ENCODE assay signal across 25 mouse cellular contexts in genomic region chr16:5036649-5037234, GRCm38 (mm10). TPM values are rescaled to one million over a fixed set of nuclear protein-coding genes. Genes with fewer than 3 reads are reported as not detected.
A peak's percentile ranks its signal among the peaks of the same experiment; 100 is the strongest.
DNase-seq lines count a peak whose midpoint lies in the region; ATAC-seq and TF ChIP-seq lines count a peak whose summit lies in the region.
"Had no signal": no experiment of that assay in that cellular context is flagged by ENCODE, and none has a peak within 500 bp of the region (broad histone marks: within the 10 kb centered on the region; RNA-seq: fewer than 3 reads in every experiment).

No protein-coding gene starts in this region.

- no peak overlapping the region for H3K4me2 ChIP-seq in heart, embryonic 12.5 days
- H3K4me2 ChIP-seq in kidney, postnatal 0 days (ENCODE audit: low read length): no peak overlapping the region
- no peak overlapping the region for H3K4me2 ChIP-seq in CH12.LX (ENCODE audit: insufficient read depth, low read depth, poor library complexity, severe bottlenecking)
- H3K4me2 ChIP-seq in forebrain, postnatal 0 days (ENCODE audit: low read depth): no peak overlapping the region
- H3K4me2 ChIP-seq: kidney, embryonic 15.5 days; liver, embryonic 11.5 days; lung, embryonic 14.5 days; midbrain, embryonic 13.5 days; neural tube, embryonic 12.5 days had no signal

- no peaks in the 10 kb centered on the region for H3K4me1 ChIP-seq in heart, embryonic 12.5 days (replicated peaks)
- H3K4me1 ChIP-seq in kidney, postnatal 0 days (replicated peaks; ENCODE audit: insufficient read depth, low read length): no peaks in the 10 kb centered on the region
- peaks cover 0 to 28% of the 10 kb centered on the region in 2 experiments; a peak in 2 of 4 replicates for H3K4me1 ChIP-seq in CH12.LX (ENCODE audit: control insufficient read depth in 1 of 2, insufficient read depth in 2 of 2)
- H3K4me1 ChIP-seq in forebrain, postnatal 0 days (ENCODE audit: insufficient read depth): no peaks in the 10 kb centered on the region
- H3K4me1 ChIP-seq: kidney, embryonic 15.5 days; midbrain, embryonic 13.5 days; neural tube, embryonic 12.5 days had no signal

- dilution Hi-C loops in CH12.LX (cut with MboI; ENCODE audit: extremely low pct_ligation_motif_present, extremely low pct_unique_long_range_greater_than_20kb, low sequenced_read_pairs): no loop called here

- H3K36me3 ChIP-seq in heart, embryonic 12.5 days: peaks cover 95% of the 10 kb centered on the region
- H3K36me3 ChIP-seq in kidney, postnatal 0 days (ENCODE audit: insufficient read depth, low read length): peaks cover 76% of the 10 kb centered on the region
- peaks cover 86 to 97% of the 10 kb centered on the region in 2 experiments for H3K36me3 ChIP-seq in CH12.LX (replicated peaks in 1 of 2; ENCODE audit: control insufficient read depth in 1 of 2, insufficient read depth in 1 of 2, low read length in 1 of 2)
- H3K36me3 ChIP-seq in forebrain, postnatal 0 days (ENCODE audit: insufficient read depth): peaks cover 89% of the 10 kb centered on the region

- ATAC-seq in heart, embryonic 12.5 days (ENCODE audit: insufficient number of reproducible peaks, low FRiP score): no peak
- ATAC-seq in kidney, postnatal 0 days (replicated peaks; ENCODE audit: low FRiP score, low read depth): no peak
- no peak for ATAC-seq in forebrain, postnatal 0 days
- ATAC-seq: CD4-positive, CD25-positive, alpha-beta regulatory T cell, adult 4 months; midbrain, embryonic 13.5 days had no signal

- TF ChIP-seq POLR2A in CH12.LX (IDR thresholded peaks at IDR 0.05; ENCODE audit: low read depth, low read length): no peak

- no peak overlapping the region for H3K4me3 ChIP-seq in heart, embryonic 12.5 days
- H3K4me3 ChIP-seq in kidney, postnatal 0 days (replicated peaks; ENCODE audit: low read depth, low read length): no peak overlapping the region
- H3K4me3 ChIP-seq in CH12.LX (replicated peaks in 1 of 3; ENCODE audit: low read depth in 2 of 3, low read length in 2 of 3, poor library complexity in 1 of 3): no peak overlapping the region
- no peak overlapping the region for H3K4me3 ChIP-seq in forebrain, postnatal 0 days (ENCODE audit: low read depth, low read length)
- H3K4me3 ChIP-seq: gastrocnemius, adult 2 months; kidney, embryonic 15.5 days; left cerebral cortex, adult 2 months; midbrain, embryonic 13.5 days; neural tube, embryonic 12.5 days had no signal

- H3K27ac ChIP-seq in heart, embryonic 12.5 days (ENCODE audit: poor library complexity, severe bottlenecking): no peak overlapping the region
- H3K27ac ChIP-seq in kidney, postnatal 0 days: no peak overlapping the region
- no peak overlapping the region for H3K27ac ChIP-seq in CH12.LX (ENCODE audit: insufficient read depth, low read depth)
- H3K27ac ChIP-seq in forebrain, postnatal 0 days (ENCODE audit: low read depth, low read length): no peak overlapping the region
- H3K27ac ChIP-seq: kidney, embryonic 15.5 days; left cerebral cortex, adult 2 months; midbrain, embryonic 13.5 days; neural tube, embryonic 12.5 days had no signal

- in situ Hi-C loops in CH12.LX (cut with MboI; ENCODE audit: low pct_ligation_motif_present, low pct_unique_long_range_greater_than_20kb, low sequenced_read_pairs): no loop called here

- intact Hi-C loops in heart, postnatal 10 days (cut with DNase I): no loop called here
- intact Hi-C loops in left cerebral cortex, postnatal 25 days (cut with DNase I): no loop called here

- WGBS in heart, embryonic 12.5 days: 88% methylated on average over 5 of the region's 5 CpGs
- 67% methylated on average over 5 of the region's 5 CpGs for WGBS in kidney, postnatal 0 days
- 93% methylated on average over 5 of the region's 5 CpGs for whole genome bisulfite sequencing in forebrain, postnatal 0 days

- TF ChIP-seq RAD21 in CH12.LX (IDR thresholded peaks at IDR 0.05; ENCODE audit: low read depth, low read length): no peak

- no peaks in the 10 kb centered on the region for H3K27me3 ChIP-seq in heart, embryonic 12.5 days (replicated peaks)
- H3K27me3 ChIP-seq in kidney, postnatal 0 days (ENCODE audit: insufficient read depth, low read length): no peaks in the 10 kb centered on the region
- no peaks in the 10 kb centered on the region for H3K27me3 ChIP-seq in CH12.LX (replicated peaks)
- H3K27me3 ChIP-seq in forebrain, postnatal 0 days (ENCODE audit: insufficient read depth, low read length): no peaks in the 10 kb centered on the region
- H3K27me3 ChIP-seq: kidney, embryonic 15.5 days; midbrain, embryonic 13.5 days; neural tube, embryonic 12.5 days had no signal

- DNase-seq in heart, adult 11 months: peak; percentile 96
- DNase-seq in kidney, postnatal 0 days (ENCODE audit: low spot score): peak; percentile 13
- no peak for DNase-seq in kidney, postnatal 4 days
- peak; percentile 60 for DNase-seq in CH12.LX (ENCODE audit: extremely low read depth)
- peak; percentile 50 to 53 for DNase-seq in heart, postnatal 10 days
- DNase-seq in forebrain, postnatal 0 days: no peak
- no peak for DNase-seq in left cerebral cortex, postnatal 25 days (ENCODE audit: low spot score in 2 of 2)
- DNase-seq: adrenal gland, postnatal 36 days; cerebellum, adult 18-20 months; cerebellum, postnatal 25 days; gastrocnemius, adult 2 months; lung, embryonic 14.5 days; thymus, postnatal 25 days had no signal

- H3K79me2 ChIP-seq in CH12.LX (replicated peaks; ENCODE audit: control insufficient read depth, extremely low read depth, insufficient read depth, poor library complexity, severe bottlenecking): peaks cover 2% of the 10 kb centered on the region

- H3K9me3 ChIP-seq in heart, embryonic 12.5 days (replicated peaks): no peaks in the 10 kb centered on the region
- H3K9me3 ChIP-seq in kidney, postnatal 0 days (replicated peaks; ENCODE audit: low read length): no peaks in the 10 kb centered on the region
- no peaks in the 10 kb centered on the region for H3K9me3 ChIP-seq in CH12.LX (replicated peaks; ENCODE audit: low read length)
- H3K9me3 ChIP-seq in forebrain, postnatal 0 days (ENCODE audit: low read length): no peaks in the 10 kb centered on the region
- H3K9me3 ChIP-seq: G1E; kidney, embryonic 15.5 days; midbrain, embryonic 13.5 days; neural tube, embryonic 12.5 days had no signal

- no peak for TF ChIP-seq EP300 in CH12.LX (IDR thresholded peaks at IDR 0.05; ENCODE audit: low read length)

- no peak for TF ChIP-seq CTCF in kidney, postnatal 0 days (IDR thresholded peaks at IDR 0.05; ENCODE audit: low read depth)
- no peak for TF ChIP-seq CTCF in CH12.LX (conservative IDR thresholded peaks at IDR 0.05 in 1 of 2, IDR thresholded peaks at IDR 0.05 in 1 of 2; ENCODE audit: low read depth in 2 of 2, low read length in 2 of 2)
- TF ChIP-seq CTCF in forebrain, postnatal 0 days (IDR thresholded peaks at IDR 0.05; ENCODE audit: low read depth): no peak

- H3K9ac ChIP-seq in heart, embryonic 12.5 days: no peak overlapping the region
- no peak overlapping the region for H3K9ac ChIP-seq in kidney, postnatal 0 days (ENCODE audit: low read depth, low read length)
- H3K9ac ChIP-seq in CH12.LX (ENCODE audit: insufficient read depth, low read depth): no peak overlapping the region
- no peak overlapping the region for H3K9ac ChIP-seq in forebrain, postnatal 0 days
- H3K9ac ChIP-seq: kidney, embryonic 15.5 days; lung, embryonic 14.5 days; midbrain, embryonic 13.5 days; neural tube, embryonic 12.5 days had no signal

RNA-seq across cellular contexts. Expression of gene Glyr1, which starts 12.9 kb away (rescaled TPM):
- polyA plus RNA-seq in heart, embryonic 12.5 days (2016; fragmentation: Nextera tagmentation; extraction: Ambion mirVana): 111 and 114 TPM in 2 replicates
- polyA plus RNA-seq in kidney, postnatal 0 days (2015; fragmentation: Nextera tagmentation; extraction: Ambion mirVana): 108 and 120 TPM in 2 replicates
- 90.6 and 103 TPM in 2 replicates for total RNA-seq in CH12.LX (2012; rRNA removed)
- total RNA-seq in CH12.LX (2014; rRNA removed): 130 and 134 TPM in 2 replicates
- polyA plus RNA-seq in CH12.LX (2012; ENCODE audit: insufficient read length, low read depth): 125 and 132 TPM in 2 replicates
- total RNA-seq in heart, postnatal 10 days (2021): 10 to 100 TPM; 57.2 to 60.4 TPM
- total RNA-seq in forebrain, postnatal 0 days (2014; rRNA removed): 180 and 186 TPM in 2 replicates
- 138 and 157 TPM in 2 replicates for polyA plus RNA-seq in forebrain, postnatal 0 days (2015; fragmentation: Nextera tagmentation; extraction: Ambion mirVana)
- 100 to 1,000 TPM; 145 to 151 TPM for total RNA-seq in left cerebral cortex, postnatal 25 days (2021)

RNA-seq across cellular contexts. Expression of gene Ubn1, which starts 13.1 kb away (rescaled TPM):
- polyA plus RNA-seq in heart, embryonic 12.5 days (2016; fragmentation: Nextera tagmentation; extraction: Ambion mirVana): 16.3 and 16.7 TPM in 2 replicates
- 15.2 and 16.8 TPM in 2 replicates for polyA plus RNA-seq in kidney, postnatal 0 days (2015; fragmentation: Nextera tagmentation; extraction: Ambion mirVana)
- total RNA-seq in CH12.LX (2012; rRNA removed): 31.0 and 33.2 TPM in 2 replicates
- total RNA-seq in CH12.LX (2014; rRNA removed): 14.3 and 17.4 TPM in 2 replicates
- 30.4 and 32.5 TPM in 2 replicates for polyA plus RNA-seq in CH12.LX (2012; ENCODE audit: insufficient read length, low read depth)
- total RNA-seq in heart, postnatal 10 days (2021): 10 to 100 TPM; 34.4 to 35.7 TPM
- total RNA-seq in forebrain, postnatal 0 days (2014; rRNA removed): 24.2 and 34.9 TPM in 2 replicates
- 4.7 and 7.0 TPM in 2 replicates for polyA plus RNA-seq in forebrain, postnatal 0 days (2015; fragmentation: Nextera tagmentation; extraction: Ambion mirVana)
- total RNA-seq in left cerebral cortex, postnatal 25 days (2021): 10 to 100 TPM; 43.3 to 48.2 TPM

RNA-seq across cellular contexts. Expression of gene Rogdi, which starts 23.4 kb away (rescaled TPM):
- 44.1 and 48.3 TPM in 2 replicates for polyA plus RNA-seq in heart, embryonic 12.5 days (2016; fragmentation: Nextera tagmentation; extraction: Ambion mirVana)
- 90.7 and 106 TPM in 2 replicates for polyA plus RNA-seq in kidney, postnatal 0 days (2015; fragmentation: Nextera tagmentation; extraction: Ambion mirVana)
- total RNA-seq in CH12.LX (2012; rRNA removed) (27.7 and 33.4 TPM in 2 replicates), CH12.LX (2014; rRNA removed) (21.5 and 25.1 TPM in 2 replicates)
- 121 and 130 TPM in 2 replicates for polyA plus RNA-seq in CH12.LX (2012; ENCODE audit: insufficient read length, low read depth)
- 10 to 100 TPM; 21.7 to 25.7 TPM for total RNA-seq in heart, postnatal 10 days (2021)
- total RNA-seq in forebrain, postnatal 0 days (2014; rRNA removed): 55.3 and 75.3 TPM in 2 replicates
- 107 and 130 TPM in 2 replicates for polyA plus RNA-seq in forebrain, postnatal 0 days (2015; fragmentation: Nextera tagmentation; extraction: Ambion mirVana)
- 100 to 1,000 TPM; 195 to 210 TPM for total RNA-seq in left cerebral cortex, postnatal 25 days (2021)

RNA-seq across cellular contexts. Expression of gene Smim22, which starts 29.7 kb away (rescaled TPM):
- 2.0 and 3.7 TPM in 2 replicates for polyA plus RNA-seq in heart, embryonic 12.5 days (2016; fragmentation: Nextera tagmentation; extraction: Ambion mirVana)
- 30.9 and 38.3 TPM in 2 replicates for polyA plus RNA-seq in kidney, postnatal 0 days (2015; fragmentation: Nextera tagmentation; extraction: Ambion mirVana)
- total RNA-seq in CH12.LX (2012; rRNA removed) (not detected in 2 replicates), CH12.LX (2014; rRNA removed) (not detected in 2 replicates)
- polyA plus RNA-seq in CH12.LX (2012; ENCODE audit: insufficient read length, low read depth): not detected in 2 replicates
- total RNA-seq in heart, postnatal 10 days (2021): not detected
- not detected in 2 replicates for total RNA-seq in forebrain, postnatal 0 days (2014; rRNA removed)
- 0.87 and 1.8 TPM in 2 replicates for polyA plus RNA-seq in forebrain, postnatal 0 days (2015; fragmentation: Nextera tagmentation; extraction: Ambion mirVana)
- not detected for total RNA-seq in left cerebral cortex, postnatal 25 days (2021)
- total RNA-seq: adrenal gland, postnatal 36 days; G1E; gastrocnemius, adult 2 months; left cerebral cortex, adult 2 months; megakaryocyte, adult 5-6 weeks had no signal
- polyA plus RNA-seq: CD4-positive, CD25-positive, alpha-beta regulatory T cell, adult 4 months; G1E; neural tube, embryonic 12.5 days had no signal

RNA-seq across cellular contexts. Expression of gene Sept12, which starts 39.1 kb away (rescaled TPM):
- polyA plus RNA-seq in heart, embryonic 12.5 days (2016; fragmentation: Nextera tagmentation; extraction: Ambion mirVana): not detected in 2 replicates
- not detected in 2 replicates for polyA plus RNA-seq in kidney, postnatal 0 days (2015; fragmentation: Nextera tagmentation; extraction: Ambion mirVana)
- total RNA-seq in CH12.LX (2012; rRNA removed): not detected in 2 replicates
- total RNA-seq in CH12.LX (2014; rRNA removed): 0.13 TPM in 1 of 2 replicates, not detected in the other
- not detected in 2 replicates for polyA plus RNA-seq in CH12.LX (2012; ENCODE audit: insufficient read length, low read depth)
- not detected for total RNA-seq in heart, postnatal 10 days (2021)
- total RNA-seq in forebrain, postnatal 0 days (2014; rRNA removed): not detected in 2 replicates
- not detected in 2 replicates for polyA plus RNA-seq in forebrain, postnatal 0 days (2015; fragmentation: Nextera tagmentation; extraction: Ambion mirVana)
- total RNA-seq in left cerebral cortex, postnatal 25 days (2021): not detected
- total RNA-seq: adrenal gland, postnatal 36 days; gastrocnemius, adult 2 months; left cerebral cortex, adult 2 months; megakaryocyte, adult 5-6 weeks had no signal
- polyA plus RNA-seq: CD4-positive, CD25-positive, alpha-beta regulatory T cell, adult 4 months; forebrain, embryonic 11.5 days; hindbrain, embryonic 11.5 days; kidney, embryonic 15.5 days; limb, embryonic 11.5 days; liver, embryonic 11.5 days; midbrain, embryonic 13.5 days; neural tube, embryonic 12.5 days had no signal

Comparison
In these comparisons a context has a peak if more than half of its experiments do, and no peak if none do; other contexts are left out.
1. DNase-seq: peak in heart, adult 11 months (single experiment), kidney, postnatal 0 days (single experiment), CH12.LX (single experiment) and heart, postnatal 10 days (2 of 2); none in kidney, postnatal 4 days (0 of 2), forebrain, postnatal 0 days (single experiment) and left cerebral cortex, postnatal 25 days (0 of 2).